Mouse (Mus musculus): Measurements from ENCODE around the gene Igf2bp3. TPM values are rescaled to one million over a fixed set of nuclear protein-coding genes. Genes with fewer than 3 reads are reported as not detected.

The Igf2bp3 gene
- polyA plus RNA-seq, 1 experiment, result 0.30 TPM

GRCm38 (mm10) chr6:49138159-49139051, 76.4 kb downstream of the Igf2bp3 start:
- Histone ChIP-seq H3K27me3 (ENCODE audit: control insufficient read depth, insufficient read depth, insufficient read length) (peaks cover 3% of the 10 kb centered on the region), H3K79me2 (ENCODE audit: control insufficient read depth, insufficient read depth) (no peaks in the 10 kb centered on the region), H3K79me3 (ENCODE audit: low read depth) (no peaks in the 10 kb centered on the region), H3K4me3 (ENCODE audit: insufficient read depth, poor library complexity, severe bottlenecking) (no peak overlapping the region), H3ac (ENCODE audit: control insufficient read depth, insufficient read length, low read depth) (no peak overlapping the region), H3K36me3 (ENCODE audit: control insufficient read depth, insufficient read depth) (no peaks in the 10 kb centered on the region)
- no peak for TF ChIP-seq FOSL1 (IDR thresholded peaks at IDR 0.05; ENCODE audit: insufficient read depth, low read length, poor library complexity, severe bottlenecking)
- no peak for TF ChIP-seq MYOG (IDR thresholded peaks at IDR 0.05; ENCODE audit: control insufficient read depth, extremely low read depth, insufficient read length)
- no peak for TF ChIP-seq CTCF (IDR thresholded peaks at IDR 0.05; ENCODE audit: control insufficient read depth, insufficient read depth, insufficient read length)
- no peak for TF ChIP-seq CEBPB (IDR thresholded peaks at IDR 0.05; ENCODE audit: low read depth)
- TF ChIP-seq MYOD1 (IDR thresholded peaks at IDR 0.05; ENCODE audit: control insufficient read depth, insufficient read length, low read depth), result no peak
- TF ChIP-seq USF1 (IDR thresholded peaks at IDR 0.05; ENCODE audit: low read depth), result no peak
- TF ChIP-seq MAX (IDR thresholded peaks at IDR 0.05), result no peak

DNA sequence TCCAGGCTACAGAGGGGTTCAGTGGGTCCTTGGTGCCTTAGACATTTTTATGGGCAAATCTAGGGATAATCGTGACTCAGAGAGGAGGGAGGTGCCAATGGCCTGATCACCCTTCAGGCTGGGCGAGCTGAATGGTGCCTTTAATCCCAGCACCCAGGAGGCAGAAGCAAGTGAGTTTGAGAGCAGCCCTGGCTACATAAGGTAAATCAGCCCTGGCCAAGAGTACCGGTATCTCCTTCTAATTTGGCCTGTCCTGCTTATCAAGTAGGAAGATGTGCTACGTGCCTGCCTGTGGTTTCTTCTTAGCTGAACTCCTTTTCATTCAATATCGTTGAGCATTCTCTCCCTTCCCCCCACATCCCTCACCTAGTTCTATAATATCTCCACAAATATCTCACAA, 78.0 kb downstream of the Igf2bp3 start:
- Histone ChIP-seq H3K36me3 (ENCODE audit: control insufficient read depth, insufficient read depth) (no peaks in the 10 kb centered on the region), H3ac (ENCODE audit: control insufficient read depth, insufficient read length, low read depth) (no peak overlapping the region), H3K4me3 (ENCODE audit: insufficient read depth, poor library complexity, severe bottlenecking) (no peak overlapping the region), H3K79me3 (ENCODE audit: low read depth) (no peaks in the 10 kb centered on the region), H3K27me3 (ENCODE audit: control insufficient read depth, insufficient read depth, insufficient read length) (peaks cover 3% of the 10 kb centered on the region), H3K79me2 (ENCODE audit: control insufficient read depth, insufficient read depth) (no peaks in the 10 kb centered on the region)
- TF ChIP-seq MYOG (IDR thresholded peaks at IDR 0.05; ENCODE audit: control insufficient read depth, extremely low read depth, insufficient read length), result no peak

- Histone ChIP-seq H3K79me3 (ENCODE audit: low read depth) (no peaks in the 10 kb centered on the region), H3ac (ENCODE audit: control insufficient read depth, insufficient read length, low read depth) (no peak overlapping the region), H3K36me3 (ENCODE audit: control insufficient read depth, insufficient read depth) (no peaks in the 10 kb centered on the region), H3K79me2 (ENCODE audit: control insufficient read depth, insufficient read depth) (no peaks in the 10 kb centered on the region), H3K27me3 (ENCODE audit: control insufficient read depth, insufficient read depth, insufficient read length) (peaks cover 3% of the 10 kb centered on the region), H3K4me3 (ENCODE audit: insufficient read depth, poor library complexity, severe bottlenecking) (no peak overlapping the region)
- TF ChIP-seq MYOG (IDR thresholded peaks at IDR 0.05; ENCODE audit: control insufficient read depth, extremely low read depth, insufficient read length), result no peak
- TF ChIP-seq FOSL1 (IDR thresholded peaks at IDR 0.05; ENCODE audit: insufficient read depth, low read length, poor library complexity, severe bottlenecking), result no peak
- TF ChIP-seq MYOD1 (IDR thresholded peaks at IDR 0.05; ENCODE audit: control insufficient read depth, insufficient read length, low read depth), result no peak
Measured at GRCm38 (mm10) chr6:49132352-49133090, 82.2 kb downstream of the Igf2bp3 start.

DNA sequence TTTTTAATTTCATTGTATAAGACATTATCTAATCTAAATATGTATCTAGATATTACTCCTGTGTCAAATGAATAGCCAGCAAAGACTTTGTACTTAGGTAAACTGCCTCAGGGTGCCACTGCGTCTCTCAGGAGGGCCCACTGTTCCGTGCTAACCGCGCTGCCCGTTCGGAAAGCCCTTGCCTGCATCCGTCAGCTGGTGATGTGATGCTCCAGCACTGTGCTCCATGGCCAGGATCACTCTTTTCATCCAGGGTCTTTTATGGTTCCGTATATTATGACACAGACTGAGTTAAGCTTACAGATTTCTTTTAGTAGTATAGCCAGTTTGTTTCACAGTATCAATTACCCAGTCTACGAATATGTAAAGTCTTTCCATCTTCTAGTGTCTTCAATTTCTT, 82.9 kb downstream of the Igf2bp3 start:
- no peaks in the 10 kb centered on the region for H3K36me3 ChIP-seq (ENCODE audit: control insufficient read depth, insufficient read depth)
- no peaks in the 10 kb centered on the region for H3K79me2 ChIP-seq (ENCODE audit: control insufficient read depth, insufficient read depth)
- no peak for TF ChIP-seq USF1 (IDR thresholded peaks at IDR 0.05; ENCODE audit: low read depth)
- no peak for TF ChIP-seq FOSL1 (IDR thresholded peaks at IDR 0.05; ENCODE audit: insufficient read depth, low read length, poor library complexity, severe bottlenecking)
- no peak for TF ChIP-seq MYOD1 (IDR thresholded peaks at IDR 0.05; ENCODE audit: control insufficient read depth, insufficient read length, low read depth)
- no peak for TF ChIP-seq CTCF (IDR thresholded peaks at IDR 0.05; ENCODE audit: control insufficient read depth, insufficient read depth, insufficient read length)
- no peak for TF ChIP-seq MYOG (IDR thresholded peaks at IDR 0.05; ENCODE audit: control insufficient read depth, extremely low read depth, insufficient read length)
- TF ChIP-seq CEBPB (IDR thresholded peaks at IDR 0.05; ENCODE audit: low read depth), result no peak
- no peak for TF ChIP-seq MAX (IDR thresholded peaks at IDR 0.05)
- H3K4me3 ChIP-seq (ENCODE audit: insufficient read depth, poor library complexity, severe bottlenecking), result no peak overlapping the region
- H3K79me3 ChIP-seq (ENCODE audit: low read depth), result no peaks in the 10 kb centered on the region
- H3ac ChIP-seq (ENCODE audit: control insufficient read depth, insufficient read length, low read depth), result no peak overlapping the region
- H3K27me3 ChIP-seq (ENCODE audit: control insufficient read depth, insufficient read depth, insufficient read length), result peaks cover 3% of the 10 kb centered on the region

GRCm38 (mm10) chr6:49130328-49130727, 84.4 kb downstream of the Igf2bp3 start:
- TF ChIP-seq CEBPB (IDR thresholded peaks at IDR 0.05; ENCODE audit: low read depth) (no peak), MYOD1 (IDR thresholded peaks at IDR 0.05; ENCODE audit: control insufficient read depth, insufficient read length, low read depth) (no peak), FOSL1 (IDR thresholded peaks at IDR 0.05; ENCODE audit: insufficient read depth, low read length, poor library complexity, severe bottlenecking) (no peak), MYOG (IDR thresholded peaks at IDR 0.05; ENCODE audit: control insufficient read depth, extremely low read depth, insufficient read length) (no peak), USF1 (IDR thresholded peaks at IDR 0.05; ENCODE audit: low read depth) (no peak), CTCF (IDR thresholded peaks at IDR 0.05; ENCODE audit: control insufficient read depth, insufficient read depth, insufficient read length) (no peak), MAX (IDR thresholded peaks at IDR 0.05) (no peak)
- Histone ChIP-seq H3K79me3 (ENCODE audit: low read depth) (no peaks in the 10 kb centered on the region), H3K79me2 (ENCODE audit: control insufficient read depth, insufficient read depth) (no peaks in the 10 kb centered on the region), H3K4me3 (ENCODE audit: insufficient read depth, poor library complexity, severe bottlenecking) (no peak overlapping the region), H3K36me3 (ENCODE audit: control insufficient read depth, insufficient read depth) (no peaks in the 10 kb centered on the region), H3K27me3 (ENCODE audit: control insufficient read depth, insufficient read depth, insufficient read length) (peaks cover 3% of the 10 kb centered on the region), H3ac (ENCODE audit: control insufficient read depth, insufficient read length, low read depth) (no peak overlapping the region)

All from C2C12 (cell line).